Mouse (Mus musculus) lung, embryonic 16.5 days (tissue): ENCODE results near the gene Scp2. TPM values are rescaled to one million over a fixed set of nuclear protein-coding genes. Genes with fewer than 3 reads are reported as not detected.
A peak's percentile ranks its signal among the peaks of the same experiment; 100 is the strongest.

Experiments
- ATAC-seq: fragments of 200-750 bp; cut with Nextera tagmentation; 2 replicates; pipeline ENCODE4 v1.8.0; 2017; ENCODE audit warnings: low read depth, mild to moderate bottlenecking, moderate library complexity
- H3K27ac ChIP-seq: fragments of 300-500 bp; sonication (generic); 2 replicates; pipeline ENCODE4 v1.5.1; 2014; ENCODE audit warnings: mild to moderate bottlenecking, control low read depth, low read length
- H3K27me3 ChIP-seq: fragments of 300-500 bp; sonication (generic); 2 replicates; pipeline ENCODE4 v1.6.1; 2014; ENCODE audit warnings: low read depth, low read length, mixed read lengths; ENCODE audit not compliant: control insufficient read depth, insufficient read depth
- H3K36me3 ChIP-seq: fragments of 300-500 bp; sonication (generic); 2 replicates; pipeline ENCODE4 v1.6.1; 2014; ENCODE audit warnings: low read length; ENCODE audit not compliant: control insufficient read depth, insufficient read depth
- H3K4me1 ChIP-seq: fragments of 300-500 bp; sonication (generic); replicated peaks from 2 replicates; pipeline ENCODE4 v1.6.1; 2014; ENCODE audit warnings: low read length, mixed read lengths; ENCODE audit not compliant: control insufficient read depth, insufficient read depth
- H3K4me2 ChIP-seq: fragments of 300-500 bp; sonication (generic); 2 replicates; pipeline ENCODE4 v1.6.1; 2014; ENCODE audit warnings: low read depth, low read length, control low read depth
- H3K4me3 ChIP-seq: fragments of 300-500 bp; sonication (generic); 2 replicates; pipeline ENCODE4 v1.5.1; 2014; ENCODE audit warnings: mild to moderate bottlenecking, low read length, control low read depth
- H3K9ac ChIP-seq: fragments of 300-500 bp; sonication (generic); 2 replicates; pipeline ENCODE4 v1.6.1; 2014; ENCODE audit warnings: low read length, control low read depth
- H3K9me3 ChIP-seq: fragments of 300-500 bp; sonication (generic); 2 replicates; pipeline ENCODE4 v1.6.1; 2016; ENCODE audit warnings: low read length; ENCODE audit not compliant: control insufficient read depth
- WGBS: fragments of 180-500 bp; shearing (Covaris S2); extraction: QIAGEN DNeasy Blood & Tissue Kit; methylation state at CpG from one replicate; pipeline ENCODE4 v1.1.7; 2014; 5-methylcytosine and 5-hydroxymethylcytosine counted together
- polyA plus RNA-seq: library from polyadenylated mRNA; unstranded; fragments of >200 nt; fragmentation: Nextera tagmentation; extraction: Ambion mirVana; gene quantifications from 2 replicates; pipeline ENCODE4 v1.2.1, GENCODE M21; 2015

Scp2 gene
- polyA plus RNA-seq, 1 experiment from 2014 or later, result 326 TPM

- Histone ChIP-seq H3K4me3 (peak overlapping the region; percentile 64), H3K27ac (peak overlapping the region; percentile 56), H3K4me2 (peak overlapping the region; percentile 54), H3K27me3 (no peaks in the 10 kb centered on the region), H3K4me1 (no peaks in the 10 kb centered on the region), H3K36me3 (no peaks in the 10 kb centered on the region), H3K9ac (peak overlapping the region; percentile 70), H3K9me3 (no peaks in the 10 kb centered on the region)
- 12% methylated on average over 43 of the region's 45 CpGs for WGBS
- ATAC-seq, result peak; percentile 94
Observed at GRCm38 (mm10) chr4:108117924-108118876, 26.6 kb downstream of the Scp2 start.

- H3K27me3 ChIP-seq, result no peaks in the 10 kb centered on the region
- H3K36me3 ChIP-seq, result no peaks in the 10 kb centered on the region
- H3K27ac ChIP-seq, result no peak overlapping the region
- no peaks in the 10 kb centered on the region for H3K9me3 ChIP-seq
- H3K4me1 ChIP-seq, result no peaks in the 10 kb centered on the region
- peak overlapping the region; percentile 54 for H3K4me2 ChIP-seq
- H3K9ac ChIP-seq, result no peak overlapping the region
- H3K4me3 ChIP-seq, result peak overlapping the region; percentile 64; the same call in 1 of the 2 replicates
- WGBS, result 85% methylated on average over 8 of the region's 8 CpGs
- ATAC-seq, result no peak
Observed at GRCm38 (mm10) chr4:108117488-108117887, 27.3 kb downstream of the Scp2 start.

- Histone ChIP-seq H3K4me3 (no peak overlapping the region), H3K9ac (no peak overlapping the region), H3K4me1 (no peaks in the 10 kb centered on the region), H3K27ac (no peak overlapping the region), H3K27me3 (no peaks in the 10 kb centered on the region), H3K4me2 (no peak overlapping the region), H3K9me3 (no peaks in the 10 kb centered on the region), H3K36me3 (peaks cover 2% of the 10 kb centered on the region; the same call in 1 of the 2 replicates)
- 83% methylated on average over 2 of the region's 2 CpGs for WGBS
- no peak for ATAC-seq
Observed at GRCm38 (mm10) chr4:108116466-108116865, 28.3 kb downstream of the Scp2 start.

GRCm38 (mm10) chr4:108110706-108111105, 34.1 kb downstream of the Scp2 start:
- Histone ChIP-seq H3K9ac (no peak overlapping the region), H3K27me3 (no peaks in the 10 kb centered on the region), H3K4me1 (no peaks in the 10 kb centered on the region), H3K36me3 (peaks cover 4% of the 10 kb centered on the region; the same call in 1 of the 2 replicates), H3K4me3 (no peak overlapping the region), H3K4me2 (no peak overlapping the region), H3K27ac (no peak overlapping the region), H3K9me3 (no peaks in the 10 kb centered on the region)
- 68% methylated on average over 2 of the region's 2 CpGs for WGBS
- ATAC-seq, result no peak

GRCm38 (mm10) chr4:108109728-108110127, 35.1 kb downstream of the Scp2 start:
- Histone ChIP-seq H3K27me3 (no peaks in the 10 kb centered on the region), H3K27ac (no peak overlapping the region), H3K4me1 (no peaks in the 10 kb centered on the region), H3K36me3 (peaks cover 4% of the 10 kb centered on the region; the same call in 1 of the 2 replicates), H3K4me2 (no peak overlapping the region), H3K4me3 (no peak overlapping the region), H3K9ac (no peak overlapping the region), H3K9me3 (no peaks in the 10 kb centered on the region)
- WGBS, result 93% methylated on average over 7 of the region's 7 CpGs
- ATAC-seq, result no peak

- H3K9ac ChIP-seq, result no peak within 1 kb of the TSS
- no peak within 1 kb of the TSS for H3K4me3 ChIP-seq
- H3K36me3 ChIP-seq, result no peaks in the 10 kb centered on the region; the same call in none of the 2 replicates
- no peaks in the 10 kb centered on the region for H3K9me3 ChIP-seq
- H3K4me1 ChIP-seq, result no peaks in the 10 kb centered on the region
- ATAC-seq, result no peak
- H3K27ac ChIP-seq, result no peak within 1 kb of the TSS
- no peaks in the 10 kb centered on the region for H3K27me3 ChIP-seq
- no peak within 1 kb of the TSS for H3K4me2 ChIP-seq
- 80% methylated on average over 4 of the region's 4 CpGs for WGBS
Observed at GRCm38 (mm10) chr4:108096345-108096744, 48.5 kb downstream of the Scp2 start, which contains the start of gene Podn. Gene Podn (minus strand): TSS chr4:108096445.

GRCm38 (mm10) chr4:108092741-108093397, 51.9 kb downstream of the Scp2 start:
- H3K27me3 ChIP-seq, result no peaks in the 10 kb centered on the region
- H3K36me3 ChIP-seq, result no peaks in the 10 kb centered on the region; the same call in none of the 2 replicates
- WGBS, result 54% methylated on average over 6 of the region's 6 CpGs
- H3K4me3 ChIP-seq, result no peak overlapping the region
- ATAC-seq, result peak; percentile 95
- H3K4me2 ChIP-seq, result no peak overlapping the region
- no peaks in the 10 kb centered on the region for H3K4me1 ChIP-seq
- no peak overlapping the region for H3K9ac ChIP-seq
- peak overlapping the region; percentile 81 for H3K27ac ChIP-seq
- H3K9me3 ChIP-seq, result no peaks in the 10 kb centered on the region

- Histone ChIP-seq H3K4me1 (no peaks in the 10 kb centered on the region), H3K27ac (no peak overlapping the region), H3K27me3 (no peaks in the 10 kb centered on the region), H3K9me3 (no peaks in the 10 kb centered on the region), H3K9ac (no peak overlapping the region), H3K36me3 (no peaks in the 10 kb centered on the region), H3K4me3 (no peak overlapping the region), H3K4me2 (no peak overlapping the region)
- ATAC-seq, result peak; percentile 73
- WGBS, result 66% methylated on average over 2 of the region's 2 CpGs
Observed at GRCm38 (mm10) chr4:108083993-108084392, 60.8 kb downstream of the Scp2 start.
